Mouse (Mus musculus) spleen, postnatal 10 days (tissue): ENCODE measurements around the gene Hist2h2be.

ENCODE experiments used
- DNase-seq, 2 experiments: peaks; one replicate each; pipeline ENCODE4 v3.0.0; 2021 to 2022; ENCODE audit warnings: low spot score in 2 of 2

Gene Hist2h2be

DNA sequence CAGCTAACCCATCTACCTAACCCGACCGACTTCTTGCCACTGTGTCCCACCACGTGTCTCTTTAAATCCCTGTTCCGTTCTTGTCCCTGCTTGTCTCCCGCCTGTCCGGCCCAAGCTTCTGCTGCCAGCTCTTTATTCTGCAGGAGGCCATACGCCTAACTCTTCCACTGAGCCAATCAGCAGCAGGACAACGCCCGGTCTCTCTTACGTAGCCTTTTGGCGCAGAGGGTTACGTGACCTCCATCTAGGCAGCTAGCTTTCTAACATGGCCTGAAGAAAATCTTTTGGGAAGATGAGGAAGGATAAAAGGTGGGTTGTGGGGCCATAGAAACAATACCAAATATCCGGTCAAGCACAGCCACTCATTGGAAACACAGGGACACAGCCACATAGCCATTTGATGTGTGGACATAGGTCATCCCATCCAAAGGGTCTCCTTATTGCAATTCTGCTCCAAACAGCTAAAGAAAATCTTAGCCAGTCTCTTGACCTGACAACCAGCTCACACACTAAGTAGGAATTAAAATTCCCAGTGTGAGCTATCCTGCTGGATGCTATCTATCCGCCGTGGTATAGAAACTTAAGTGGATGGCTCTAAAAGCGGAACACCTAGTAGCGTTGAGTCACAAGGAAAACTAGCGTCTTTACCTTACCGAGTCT is 41.4 kb downstream of the Hist2h2be start:
- DNase-seq: peak; percentile 74 to 84

DNA sequence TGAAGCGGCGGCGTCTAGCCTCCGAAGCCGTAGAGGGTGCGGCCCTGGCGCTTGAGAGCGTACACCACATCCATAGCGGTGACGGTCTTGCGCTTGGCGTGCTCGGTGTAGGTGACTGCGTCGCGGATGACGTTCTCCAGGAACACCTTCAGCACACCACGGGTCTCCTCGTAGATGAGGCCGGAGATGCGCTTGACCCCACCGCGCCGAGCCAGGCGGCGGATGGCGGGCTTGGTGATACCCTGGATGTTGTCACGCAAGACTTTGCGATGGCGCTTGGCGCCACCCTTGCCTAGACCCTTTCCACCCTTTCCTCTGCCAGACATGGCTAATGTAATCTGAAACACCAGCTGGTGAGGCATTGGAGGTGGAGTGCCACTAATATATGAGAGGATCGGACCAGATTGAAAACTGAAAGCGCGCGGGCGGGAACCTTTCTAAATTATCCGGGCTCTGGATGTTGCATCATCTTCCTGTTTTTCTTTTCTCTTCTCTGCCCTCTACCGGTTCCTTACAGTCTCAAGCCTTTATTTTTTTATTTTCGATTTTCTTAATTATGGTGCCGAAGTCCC is 42.1 kb downstream of the Hist2h2be start, which contains the start of gene Hist2h4:
Gene Hist2h4 (minus strand): TSS at position 333 of the 572 bp plus-strand sequence.
- DNase-seq: peak; percentile 96 to 99

DNA sequence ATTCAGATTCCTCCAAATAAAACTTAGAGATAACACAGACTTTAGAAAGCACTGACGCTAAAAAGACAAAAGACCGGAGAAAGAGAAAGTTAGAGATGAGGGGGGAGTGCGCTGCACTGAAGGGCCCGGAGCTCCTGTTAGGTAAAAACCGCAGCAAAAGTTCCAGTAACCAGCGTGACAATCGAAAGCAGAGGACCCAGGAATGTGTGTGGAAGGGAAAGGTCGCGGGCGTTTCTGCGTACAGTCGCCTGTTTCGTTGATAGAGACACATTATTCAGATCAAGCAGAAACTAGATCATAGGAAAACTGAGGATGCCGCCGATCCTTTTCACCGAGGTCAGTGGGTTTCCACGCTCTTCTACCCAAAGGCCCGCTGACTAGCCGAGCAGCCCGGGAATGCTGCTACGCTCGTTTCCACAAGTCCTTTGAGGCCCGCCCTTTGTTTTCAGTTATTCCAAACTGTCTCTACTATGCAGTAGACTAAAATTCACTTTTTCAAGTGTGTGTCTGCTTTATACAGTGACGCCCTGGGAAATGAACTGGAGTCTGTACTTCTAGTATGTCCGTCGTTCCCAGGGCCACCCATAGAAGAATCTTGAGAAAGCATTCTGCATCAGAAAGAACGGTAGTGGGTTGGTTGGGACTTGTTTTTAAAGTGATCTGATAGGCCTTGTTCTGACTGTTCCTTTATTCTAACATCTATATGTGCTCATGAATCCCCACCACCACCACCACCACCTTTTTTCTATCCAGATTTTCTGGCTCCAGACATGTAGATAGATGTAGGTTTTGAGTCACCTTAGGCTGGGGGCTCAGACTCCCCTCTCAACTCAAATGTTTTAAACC is 42.9 kb downstream of the Hist2h2be start:
- peak; percentile 61 to 74 for DNase-seq

DNA sequence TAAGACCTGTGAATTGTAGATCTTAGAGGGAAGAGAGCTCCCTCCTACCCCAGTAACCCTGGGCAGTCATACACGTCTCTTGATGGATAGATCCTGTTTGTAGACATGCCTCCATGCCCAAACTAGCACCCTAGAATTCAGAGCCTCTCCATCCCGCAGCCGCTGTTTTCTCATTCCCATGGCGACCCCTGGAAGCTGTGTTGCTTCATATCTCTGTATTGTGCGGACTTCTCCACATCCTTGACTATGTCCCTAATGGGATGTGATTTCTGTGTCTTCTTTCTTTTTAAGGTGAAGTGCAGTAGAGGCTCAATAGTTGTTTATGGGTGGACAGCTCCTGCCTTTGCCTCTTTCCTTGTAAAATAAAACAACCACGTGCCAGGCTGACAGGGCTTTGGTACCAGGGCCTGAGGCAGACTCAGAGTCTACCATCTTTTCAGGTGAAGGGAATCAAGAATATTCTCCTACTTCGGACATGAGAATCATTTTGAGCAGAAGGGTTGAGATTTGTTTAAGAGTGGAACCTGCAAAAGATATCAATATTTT is 43.6 kb downstream of the Hist2h2be start:
- no peak for DNase-seq

DNA sequence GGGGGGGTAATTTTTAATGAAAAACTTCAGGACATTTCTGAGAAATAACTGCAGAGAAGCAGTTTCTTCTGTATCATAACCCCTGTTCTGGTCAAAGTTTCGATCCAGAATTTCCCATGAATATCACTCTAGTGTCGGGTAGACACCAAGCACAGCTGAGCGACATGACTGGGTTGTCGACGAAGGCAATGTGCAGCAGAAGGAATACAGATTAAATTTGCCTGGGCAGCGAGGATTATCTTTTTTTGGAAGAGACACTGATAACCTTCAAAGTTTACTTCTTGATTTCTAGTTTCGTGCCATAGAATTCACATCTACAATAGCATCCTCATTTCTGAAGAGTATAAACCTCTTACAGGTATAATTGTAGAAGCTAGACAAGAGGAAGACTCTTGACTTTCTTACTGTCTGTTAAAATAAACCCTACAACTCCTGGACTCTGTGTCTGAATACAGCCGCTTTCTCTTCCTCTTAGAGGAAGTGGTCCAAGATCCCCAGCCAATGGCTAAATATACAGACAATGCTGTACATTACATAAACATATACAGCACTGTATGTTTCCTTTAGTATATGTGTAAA is 45.3 kb downstream of the Hist2h2be start:
- DNase-seq: peak in 1 of 2 experiments; percentile 34

DNA sequence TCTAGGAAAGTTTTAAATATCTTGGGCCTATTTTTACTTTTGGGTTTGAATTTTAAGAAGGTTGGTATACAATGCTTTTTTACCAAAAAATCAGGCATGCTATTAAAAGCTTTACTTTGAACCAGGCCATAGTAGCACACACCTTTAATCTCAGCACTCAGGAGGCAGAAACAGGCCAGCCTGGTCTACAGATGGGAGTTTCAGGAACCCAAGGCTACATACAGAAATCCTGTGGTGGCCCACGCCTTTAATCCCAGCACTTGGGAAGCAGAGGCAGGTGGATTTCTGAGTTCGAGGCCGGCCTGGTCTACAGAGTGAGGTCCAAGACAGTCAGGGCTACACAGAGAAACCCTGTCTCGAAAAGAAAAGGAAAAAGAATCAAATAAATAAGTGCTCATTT is 46.6 kb downstream of the Hist2h2be start:
- DNase-seq: peak in 1 of 2 experiments; percentile 44

DNA sequence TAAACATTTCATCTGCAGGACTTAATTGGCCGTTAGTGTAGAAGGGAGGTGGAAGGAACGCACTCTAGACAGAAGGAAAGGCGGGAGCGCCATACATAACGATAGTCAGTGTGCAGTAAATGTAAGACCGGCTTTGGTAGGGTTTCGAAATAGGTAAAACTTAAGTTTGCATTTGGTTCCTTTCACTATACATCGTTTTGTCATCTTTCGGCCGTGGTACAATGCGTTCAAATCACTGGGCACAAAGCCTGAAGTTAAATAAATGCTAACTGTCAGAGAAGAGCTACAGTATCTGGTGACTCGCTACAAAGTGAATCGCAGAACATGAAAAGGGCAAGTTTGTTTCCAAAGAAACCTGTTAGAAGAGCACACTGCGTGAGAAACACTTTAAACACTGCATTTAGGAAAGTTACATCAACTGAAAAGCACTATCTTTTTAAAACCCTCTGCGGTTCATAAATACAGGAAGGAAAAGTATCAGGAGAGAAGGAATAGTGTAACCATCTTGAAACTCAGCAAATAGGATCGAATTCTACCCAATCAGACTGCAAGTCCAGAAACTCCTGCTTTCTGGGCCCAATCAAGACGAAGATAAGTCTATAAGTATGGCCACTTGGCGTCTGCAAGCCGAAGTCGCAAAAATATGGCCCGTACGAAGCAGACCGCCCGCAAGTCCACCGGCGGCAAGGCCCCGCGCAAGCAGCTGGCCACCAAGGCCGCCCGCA is 47.3 kb downstream of the Hist2h2be start, which contains the start of gene Hist2h3b:
Gene Hist2h3b (plus strand): TSS at position 604 of the 725 bp plus-strand sequence.
- DNase-seq: peak; percentile 88 to 95

DNA sequence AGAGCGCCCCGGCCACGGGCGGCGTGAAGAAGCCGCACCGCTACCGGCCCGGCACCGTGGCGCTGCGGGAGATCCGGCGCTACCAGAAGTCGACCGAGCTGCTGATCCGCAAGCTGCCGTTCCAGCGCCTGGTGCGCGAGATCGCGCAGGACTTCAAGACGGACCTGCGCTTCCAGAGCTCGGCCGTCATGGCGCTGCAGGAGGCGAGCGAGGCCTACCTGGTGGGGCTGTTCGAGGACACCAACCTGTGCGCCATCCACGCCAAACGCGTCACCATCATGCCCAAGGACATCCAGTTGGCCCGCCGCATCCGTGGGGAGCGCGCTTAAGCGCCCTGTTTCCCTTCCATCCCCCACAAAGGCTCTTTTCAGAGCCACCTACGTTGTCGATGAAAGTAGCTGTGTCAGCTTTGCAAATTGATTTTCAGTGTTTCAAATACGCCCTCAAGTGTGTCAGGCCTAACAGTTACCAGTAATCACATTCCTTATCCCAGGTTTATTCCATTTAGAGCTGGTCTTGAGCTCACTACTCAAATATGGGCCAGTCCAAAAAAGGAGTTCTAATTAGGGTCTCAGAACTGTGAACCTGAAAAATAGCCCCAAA is 48.0 kb downstream of the Hist2h2be start:
- peak; percentile 57 to 71 for DNase-seq

DNA sequence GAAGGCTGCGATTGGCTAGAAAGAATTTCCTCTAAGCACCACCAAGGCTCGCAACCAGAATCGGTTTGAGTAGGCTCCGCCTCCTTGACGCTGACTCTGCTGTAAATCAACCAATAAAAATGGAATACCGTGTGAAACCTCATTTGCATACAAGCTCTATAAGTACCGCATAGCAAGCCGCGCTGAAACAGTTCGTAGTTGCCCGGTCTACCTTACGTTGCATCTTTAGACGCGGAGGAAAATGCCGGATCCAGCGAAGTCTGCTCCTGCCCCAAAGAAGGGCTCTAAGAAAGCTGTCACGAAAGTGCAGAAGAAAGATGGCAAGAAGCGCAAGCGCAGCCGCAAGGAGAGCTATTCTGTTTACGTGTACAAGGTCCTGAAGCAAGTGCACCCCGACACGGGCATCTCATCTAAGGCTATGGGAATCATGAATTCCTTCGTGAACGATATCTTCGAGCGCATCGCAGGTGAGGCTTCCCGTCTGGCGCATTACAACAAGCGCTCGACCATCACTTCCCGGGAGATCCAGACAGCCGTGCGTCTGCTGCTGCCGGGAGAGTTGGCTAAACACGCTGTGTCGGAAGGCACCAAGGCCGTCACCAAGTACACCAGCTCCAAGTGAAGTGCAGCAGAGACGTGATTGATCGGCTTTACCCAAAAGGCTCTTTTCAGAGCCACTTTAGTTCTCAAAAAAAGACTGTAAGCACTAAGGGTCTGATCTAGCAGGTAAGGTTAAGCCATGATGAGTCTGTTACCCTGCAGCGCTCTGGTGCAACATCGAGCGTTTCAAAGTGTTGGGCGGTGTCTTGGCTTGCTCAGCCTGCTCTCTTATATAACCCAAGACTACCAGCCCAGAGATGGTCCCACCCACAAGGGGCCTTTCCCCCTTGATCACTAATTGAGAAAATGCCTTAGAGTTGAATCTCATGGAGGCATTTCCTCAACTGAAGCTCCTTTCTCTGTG is 48.9 kb downstream of the Hist2h2be start, which contains the start of gene Hist2h2bb:
Gene Hist2h2bb (plus strand): TSS at position 242 of the 964 bp plus-strand sequence.
- DNase-seq: peak; percentile 92 to 97
